Mouse (Mus musculus): Measurements from ENCODE around the gene Olfr1415. TPM values are rescaled to one million over a fixed set of nuclear protein-coding genes. Genes with fewer than 3 reads are reported as not detected.

The Olfr1415 gene
- polyA plus RNA-seq, 1 experiment from 2014 or later = not detected

GRCm38 (mm10) chr1:92474066-92474578 is 21.8 kb downstream of the Olfr1415 start:
- H3K36me3 ChIP-seq (ENCODE audit: control insufficient read depth, insufficient read depth, low read length) = peaks cover 6% of the 10 kb centered on the region
- H3K4me1 ChIP-seq (replicated peaks; ENCODE audit: control insufficient read depth, insufficient read depth, low read length) = peaks cover 10% of the 10 kb centered on the region
- WGBS = 3% methylated on average over 10 of the region's 10 CpGs
- peak overlapping the region; percentile 79 for H3K4me2 ChIP-seq (ENCODE audit: low read depth, low read length)
- peak overlapping the region; percentile 81 for H3K4me3 ChIP-seq (ENCODE audit: low read length)
- H3K9ac ChIP-seq (ENCODE audit: low read length) = peak overlapping the region; percentile 71
- no peaks in the 10 kb centered on the region for H3K9me3 ChIP-seq (ENCODE audit: control insufficient read depth, low read length)
- peak; percentile 72 for ATAC-seq (ENCODE audit: low read depth)
- H3K27me3 ChIP-seq (ENCODE audit: control insufficient read depth, insufficient read depth, low read depth, low read length) = no peaks in the 10 kb centered on the region
- peak overlapping the region; percentile 69; the same call in 1 of the 2 replicates for H3K27ac ChIP-seq (ENCODE audit: low read length)

GRCm38 (mm10) chr1:92473165-92474041 is 22.5 kb downstream of the Olfr1415 start, which contains the start of gene Ndufa10:
Gene Ndufa10, minus strand, starts transcription at chr1:92473860.
- H3K4me2 ChIP-seq (ENCODE audit: low read depth, low read length) = peak within 1 kb of the TSS; percentile 91
- peak; percentile 96 for ATAC-seq (ENCODE audit: low read depth)
- WGBS = 1% methylated on average over 67 of the region's 67 CpGs

GRCm38 (mm10) chr1:92468891-92469290 is 27.0 kb downstream of the Olfr1415 start:
- 74% methylated on average over 4 of the region's 4 CpGs for WGBS
- Histone ChIP-seq H3K9ac (ENCODE audit: low read length) (no peak overlapping the region), H3K4me2 (ENCODE audit: low read depth, low read length) (no peak overlapping the region), H3K36me3 (ENCODE audit: control insufficient read depth, insufficient read depth, low read length) (peaks cover 20% of the 10 kb centered on the region), H3K27ac (ENCODE audit: low read length) (no peak overlapping the region), H3K4me1 (replicated peaks; ENCODE audit: control insufficient read depth, insufficient read depth, low read length) (peaks cover 7% of the 10 kb centered on the region), H3K4me3 (ENCODE audit: low read length) (no peak overlapping the region), H3K27me3 (ENCODE audit: control insufficient read depth, insufficient read depth, low read depth, low read length) (no peaks in the 10 kb centered on the region), H3K9me3 (ENCODE audit: control insufficient read depth, low read length) (no peaks in the 10 kb centered on the region)
- no peak for ATAC-seq (ENCODE audit: low read depth)

More at GRCm38 (mm10) chr1:92473165-92474041, 22.5 kb downstream of the Olfr1415 start, which contains the start of gene Ndufa10:
- peak within 1 kb of the TSS; percentile 81 for H3K4me3 ChIP-seq (ENCODE audit: low read length)
- H3K4me1 ChIP-seq (replicated peaks; ENCODE audit: control insufficient read depth, insufficient read depth, low read length) = peaks cover 10% of the 10 kb centered on the region
- H3K9me3 ChIP-seq (ENCODE audit: control insufficient read depth, low read length) = no peaks in the 10 kb centered on the region
- peak within 1 kb of the TSS; percentile 69 for H3K27ac ChIP-seq (ENCODE audit: low read length)
- no peaks in the 10 kb centered on the region for H3K27me3 ChIP-seq (ENCODE audit: control insufficient read depth, insufficient read depth, low read depth, low read length)
- peak within 1 kb of the TSS; percentile 94 for H3K9ac ChIP-seq (ENCODE audit: low read length)
- H3K36me3 ChIP-seq (ENCODE audit: control insufficient read depth, insufficient read depth, low read length) = peaks cover 6% of the 10 kb centered on the region

GRCm38 (mm10) chr1:92458416-92458815 is 37.5 kb downstream of the Olfr1415 start:
- Histone ChIP-seq H3K36me3 (ENCODE audit: control insufficient read depth, insufficient read depth, low read length) (peaks cover 45% of the 10 kb centered on the region), H3K4me3 (ENCODE audit: low read length) (no peak overlapping the region), H3K9ac (ENCODE audit: low read length) (no peak overlapping the region), H3K4me1 (replicated peaks; ENCODE audit: control insufficient read depth, insufficient read depth, low read length) (no peaks in the 10 kb centered on the region), H3K9me3 (ENCODE audit: control insufficient read depth, low read length) (no peaks in the 10 kb centered on the region; the same call in 1 of the 2 replicates), H3K27me3 (ENCODE audit: control insufficient read depth, insufficient read depth, low read depth, low read length) (no peaks in the 10 kb centered on the region), H3K27ac (ENCODE audit: low read length) (no peak overlapping the region), H3K4me2 (ENCODE audit: low read depth, low read length) (no peak overlapping the region)
- WGBS = 89% methylated on average over 6 of the region's 6 CpGs
- ATAC-seq (ENCODE audit: low read depth) = no peak

GRCm38 (mm10) chr1:92457758-92458157 is 38.1 kb downstream of the Olfr1415 start:
- no peak overlapping the region for H3K4me3 ChIP-seq (ENCODE audit: low read length)
- no peaks in the 10 kb centered on the region for H3K27me3 ChIP-seq (ENCODE audit: control insufficient read depth, insufficient read depth, low read depth, low read length)
- H3K9ac ChIP-seq (ENCODE audit: low read length) = no peak overlapping the region
- ATAC-seq (ENCODE audit: low read depth) = no peak
- no peak overlapping the region for H3K4me2 ChIP-seq (ENCODE audit: low read depth, low read length)
- no peaks in the 10 kb centered on the region for H3K4me1 ChIP-seq (replicated peaks; ENCODE audit: control insufficient read depth, insufficient read depth, low read length)
- H3K27ac ChIP-seq (ENCODE audit: low read length) = no peak overlapping the region
- no peaks in the 10 kb centered on the region; the same call in 1 of the 2 replicates for H3K9me3 ChIP-seq (ENCODE audit: control insufficient read depth, low read length)
- peaks cover 43% of the 10 kb centered on the region for H3K36me3 ChIP-seq (ENCODE audit: control insufficient read depth, insufficient read depth, low read length)

GRCm38 (mm10) chr1:92453751-92454445 is 42.0 kb downstream of the Olfr1415 start:
- no peak overlapping the region for H3K9ac ChIP-seq (ENCODE audit: low read length)
- H3K4me3 ChIP-seq (ENCODE audit: low read length) = no peak overlapping the region
- no peak for ATAC-seq (ENCODE audit: low read depth)
- no peaks in the 10 kb centered on the region for H3K27me3 ChIP-seq (ENCODE audit: control insufficient read depth, insufficient read depth, low read depth, low read length)
- H3K4me2 ChIP-seq (ENCODE audit: low read depth, low read length) = no peak overlapping the region
- no peak overlapping the region for H3K27ac ChIP-seq (ENCODE audit: low read length)
- no peaks in the 10 kb centered on the region; the same call in 1 of the 2 replicates for H3K9me3 ChIP-seq (ENCODE audit: control insufficient read depth, low read length)
- H3K36me3 ChIP-seq (ENCODE audit: control insufficient read depth, insufficient read depth, low read length) = peaks cover 38% of the 10 kb centered on the region
- WGBS = 68% methylated on average over 8 of the region's 8 CpGs
- no peaks in the 10 kb centered on the region for H3K4me1 ChIP-seq (replicated peaks; ENCODE audit: control insufficient read depth, insufficient read depth, low read length)

GRCm38 (mm10) chr1:92448293-92448692 is 47.6 kb downstream of the Olfr1415 start:
- 69% methylated on average over 3 of the region's 3 CpGs for WGBS
- H3K4me2 ChIP-seq (ENCODE audit: low read depth, low read length) = no peak overlapping the region
- no peaks in the 10 kb centered on the region for H3K4me1 ChIP-seq (replicated peaks; ENCODE audit: control insufficient read depth, insufficient read depth, low read length)
- H3K9me3 ChIP-seq (ENCODE audit: control insufficient read depth, low read length) = no peaks in the 10 kb centered on the region
- no peak for ATAC-seq (ENCODE audit: low read depth)
- no peak overlapping the region for H3K4me3 ChIP-seq (ENCODE audit: low read length)
- no peaks in the 10 kb centered on the region for H3K27me3 ChIP-seq (ENCODE audit: control insufficient read depth, insufficient read depth, low read depth, low read length)
- peaks cover 38% of the 10 kb centered on the region for H3K36me3 ChIP-seq (ENCODE audit: control insufficient read depth, insufficient read depth, low read length)
- no peak overlapping the region for H3K27ac ChIP-seq (ENCODE audit: low read length)
- no peak overlapping the region for H3K9ac ChIP-seq (ENCODE audit: low read length)

GRCm38 (mm10) chr1:92441453-92442063 is 54.3 kb downstream of the Olfr1415 start:
- no peak overlapping the region for H3K27ac ChIP-seq (ENCODE audit: low read length)
- H3K4me3 ChIP-seq (ENCODE audit: low read length) = no peak overlapping the region
- no peak overlapping the region for H3K4me2 ChIP-seq (ENCODE audit: low read depth, low read length)
- H3K36me3 ChIP-seq (ENCODE audit: control insufficient read depth, insufficient read depth, low read length) = peaks cover 15% of the 10 kb centered on the region
- no peaks in the 10 kb centered on the region for H3K9me3 ChIP-seq (ENCODE audit: control insufficient read depth, low read length)
- peaks cover 14% of the 10 kb centered on the region for H3K4me1 ChIP-seq (replicated peaks; ENCODE audit: control insufficient read depth, insufficient read depth, low read length)
- 76% methylated on average over 6 of the region's 6 CpGs for WGBS
- H3K9ac ChIP-seq (ENCODE audit: low read length) = no peak overlapping the region
- ATAC-seq (ENCODE audit: low read depth) = no peak
- no peaks in the 10 kb centered on the region for H3K27me3 ChIP-seq (ENCODE audit: control insufficient read depth, insufficient read depth, low read depth, low read length)
